Mouse (Mus musculus) duodenum, adult 2 months (tissue): ENCODE measurements around the gene Vmn1r129. TPM values are rescaled to one million over a fixed set of nuclear protein-coding genes. Genes with fewer than 3 reads are reported as not detected.

ENCODE experiments used
- polyA plus RNA-seq: library from polyadenylated mRNA; depleted of rRNA; stranded (reverse); fragments of >200 nt; gene quantifications from 2 replicates; pipeline ENCODE4 v1.2.3, GENCODE M21; 2012; ENCODE audit warnings: low replicate concordance; rRNA removed

The Vmn1r129 gene
- polyA plus RNA-seq = not detected in 2 replicates

DNA sequence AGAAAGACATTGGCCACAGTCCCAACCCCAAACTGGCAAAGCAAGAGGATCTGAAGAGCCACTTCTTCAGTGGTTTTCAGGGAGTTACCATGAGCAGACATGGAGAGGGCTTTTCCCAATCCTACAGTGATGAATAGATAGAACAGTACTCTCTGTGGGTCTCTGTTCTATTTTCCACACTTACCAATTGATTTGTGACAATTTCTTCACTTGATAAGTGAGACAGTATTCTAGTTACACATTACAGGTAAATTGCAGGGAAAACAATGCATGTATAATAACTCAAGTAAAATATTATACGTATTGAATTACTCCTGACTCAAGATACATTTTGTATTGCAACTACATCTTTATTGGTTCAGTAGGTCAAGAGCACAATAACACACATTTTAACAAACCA, at the start of gene Vmn1r129:
Gene Vmn1r129, minus strand, starts transcription at position 101 of the 400 bp plus-strand sequence.

GRCm38 (mm10) chr7:21349073-21349472, 12.0 kb downstream of the Vmn1r129 start, which contains the start of gene Vmn1r128:
Gene Vmn1r128, plus strand, starts transcription at chr7:21349373.

DNA sequence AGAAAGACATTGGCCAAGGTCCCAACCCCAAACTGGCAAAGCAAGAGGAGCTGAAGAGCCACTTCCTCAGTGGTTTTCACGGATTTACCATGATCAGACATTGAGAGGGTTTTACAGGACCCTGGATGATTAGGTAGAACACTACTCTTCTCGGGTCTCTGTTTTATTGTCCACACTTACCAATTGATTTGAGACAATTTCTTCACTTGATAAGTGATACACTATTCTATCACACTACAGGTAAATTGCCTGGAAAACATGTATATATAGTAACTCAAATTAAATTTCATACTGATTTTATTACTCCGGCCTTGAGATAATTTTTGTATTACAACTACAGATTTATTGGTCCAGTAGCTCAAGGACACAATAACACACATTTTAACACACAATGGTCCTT, 41.3 kb downstream of the Vmn1r129 start, which contains the start of gene Vmn1r127:
Gene Vmn1r127, minus strand, starts transcription at position 101 of the 400 bp plus-strand sequence.

Other genes with a start within 250 kb of the Vmn1r129 start
- gene Vmn1r122, start 227.2 kb downstream of the Vmn1r129 start, polyA plus RNA-seq = not detected in 2 replicates
- not detected in 2 replicates for gene Vmn1r123, start 199.1 kb downstream of the Vmn1r129 start, polyA plus RNA-seq
- gene Gm5157, start 170.9 kb downstream of the Vmn1r129 start, polyA plus RNA-seq = not detected in 2 replicates
- gene Vmn1r124, start 100.7 kb downstream of the Vmn1r129 start, polyA plus RNA-seq = not detected in 2 replicates
- gene Vmn1r125, start 89.1 kb downstream of the Vmn1r129 start, polyA plus RNA-seq = not detected in 2 replicates
- gene Vmn1r126, start 59.8 kb downstream of the Vmn1r129 start, polyA plus RNA-seq = not detected in 2 replicates
- gene Vmn1r127, start 41.4 kb downstream of the Vmn1r129 start, polyA plus RNA-seq = not detected in 2 replicates
- not detected in 2 replicates for gene Vmn1r128, start 11.9 kb downstream of the Vmn1r129 start, polyA plus RNA-seq
- gene Gm6882, start 71.5 kb upstream of the Vmn1r129 start, polyA plus RNA-seq = not detected in 2 replicates
- not detected in 2 replicates for gene Vmn1r130, start 150.5 kb upstream of the Vmn1r129 start, polyA plus RNA-seq
- not detected in 2 replicates for gene Vmn1r131, start 184.8 kb upstream of the Vmn1r129 start, polyA plus RNA-seq